Mouse (Mus musculus): ENCODE data around the gene Dyrk1a.

Gene Dyrk1a

GRCm38 (mm10) chr16:94591536-94591935 is 21.7 kb downstream of the Dyrk1a start:
- DNase-seq: no peak

- no peak for DNase-seq
Measured at GRCm38 (mm10) chr16:94596633-94597032, 26.8 kb downstream of the Dyrk1a start.

- DNase-seq: no peak
Measured at GRCm38 (mm10) chr16:94597640-94598039, 27.8 kb downstream of the Dyrk1a start.

GRCm38 (mm10) chr16:94599977-94600724 is 30.3 kb downstream of the Dyrk1a start:
- DNase-seq: no peak

GRCm38 (mm10) chr16:94601089-94601488 is 31.3 kb downstream of the Dyrk1a start:
- DNase-seq: no peak

GRCm38 (mm10) chr16:94601540-94601953 is 31.7 kb downstream of the Dyrk1a start:
- peak in 1 of 2 experiments; percentile 44 for DNase-seq

GRCm38 (mm10) chr16:94602188-94602587 is 32.4 kb downstream of the Dyrk1a start:
- no peak for DNase-seq

- DNase-seq: no peak
Measured at GRCm38 (mm10) chr16:94602730-94603129, 32.9 kb downstream of the Dyrk1a start.

- no peak for DNase-seq
Measured at GRCm38 (mm10) chr16:94606169-94606568, 36.4 kb downstream of the Dyrk1a start.

GRCm38 (mm10) chr16:94607468-94607867 is 37.7 kb downstream of the Dyrk1a start:
- DNase-seq: no peak

- no peak for DNase-seq
Measured at GRCm38 (mm10) chr16:94608706-94609594, 39.1 kb downstream of the Dyrk1a start.

- no peak for DNase-seq
Measured at GRCm38 (mm10) chr16:94612573-94612972, 42.8 kb downstream of the Dyrk1a start.

- no peak for DNase-seq
Measured at GRCm38 (mm10) chr16:94617255-94617654, 47.4 kb downstream of the Dyrk1a start.

GRCm38 (mm10) chr16:94618543-94618942 is 48.7 kb downstream of the Dyrk1a start:
- DNase-seq: peak; percentile 67 to 82

- DNase-seq: peak; percentile 49 to 61
Measured at GRCm38 (mm10) chr16:94619301-94619700, 49.5 kb downstream of the Dyrk1a start.

- DNase-seq: peak; percentile 70 to 82
Measured at GRCm38 (mm10) chr16:94624871-94625270, 55.1 kb downstream of the Dyrk1a start.

GRCm38 (mm10) chr16:94625639-94626038 is 55.8 kb downstream of the Dyrk1a start:
- DNase-seq: no peak

- no peak for DNase-seq
Measured at GRCm38 (mm10) chr16:94627736-94628135, 57.9 kb downstream of the Dyrk1a start.

- no peak for DNase-seq
Measured at GRCm38 (mm10) chr16:94628976-94629729, 59.3 kb downstream of the Dyrk1a start.

- peak; percentile 46 to 54 for DNase-seq
Measured at GRCm38 (mm10) chr16:94631984-94632383, 62.2 kb downstream of the Dyrk1a start.

GRCm38 (mm10) chr16:94632424-94632963 is 62.7 kb downstream of the Dyrk1a start:
- no peak for DNase-seq

GRCm38 (mm10) chr16:94633012-94633411 is 63.2 kb downstream of the Dyrk1a start:
- no peak for DNase-seq

GRCm38 (mm10) chr16:94637423-94637822 is 67.6 kb downstream of the Dyrk1a start:
- DNase-seq: no peak
